Mouse (Mus musculus) granulocyte monocyte progenitor cell, adult 5-6 weeks (primary cell): ENCODE measurements at regions not wholly inside any gene's neighbourhood (a gene's known extent, or its start where the extent isn't known, plus 50 kb on each side); places are given as distances from the start of the nearest gene placed in this dataset.
A peak's percentile ranks its signal among the peaks of the same experiment; 100 is the strongest.

Experiments used
- ATAC-seq: replicated peaks from 2 replicates; pipeline ENCODE4 v1.8.0; 2016; ENCODE audit warnings: mild to moderate bottlenecking, moderate TSS enrichment, inconsistent platforms; ENCODE audit not compliant: poor library complexity, severe bottlenecking

- ATAC-seq = no peak
Observed at GRCm38 (mm10) chr2:72797002-72797718, 183.1 kb downstream of the Sp3 start.

- ATAC-seq = no peak
Observed at GRCm38 (mm10) chr2:72800696-72801095, 179.6 kb downstream of the Sp3 start.

- no peak for ATAC-seq
Observed at GRCm38 (mm10) chr2:72813282-72813974, 166.8 kb downstream of the Sp3 start.

GRCm38 (mm10) chr2:72825251-72825650, 155.0 kb downstream of the Sp3 start:
- no peak for ATAC-seq

- no peak for ATAC-seq
Observed at GRCm38 (mm10) chr2:72829139-72829538, 151.1 kb downstream of the Sp3 start.

- no peak for ATAC-seq
Observed at GRCm38 (mm10) chr2:72832770-72833169, 147.5 kb downstream of the Sp3 start.

GRCm38 (mm10) chr2:72838085-72838727, 142.0 kb downstream of the Sp3 start:
- ATAC-seq = peak; percentile 50

- no peak for ATAC-seq
Observed at GRCm38 (mm10) chr2:72839673-72840072, 140.6 kb downstream of the Sp3 start.

- no peak for ATAC-seq
Observed at GRCm38 (mm10) chr2:72841367-72841766, 138.9 kb downstream of the Sp3 start.

- no peak for ATAC-seq
Observed at GRCm38 (mm10) chr2:72843610-72844009, 136.6 kb downstream of the Sp3 start.

- ATAC-seq = no peak
Observed at GRCm38 (mm10) chr2:72849441-72850192, 130.6 kb downstream of the Sp3 start.

GRCm38 (mm10) chr2:72852509-72852908, 127.7 kb downstream of the Sp3 start:
- peak; percentile 99 for ATAC-seq

GRCm38 (mm10) chr2:72855276-72855970, 124.8 kb downstream of the Sp3 start:
- no peak for ATAC-seq

GRCm38 (mm10) chr2:72855971-72856755, 124.1 kb downstream of the Sp3 start:
- ATAC-seq = no peak

- ATAC-seq = no peak
Observed at GRCm38 (mm10) chr2:72857377-72857776, 122.9 kb downstream of the Sp3 start.

GRCm38 (mm10) chr2:72865462-72866365, 114.5 kb downstream of the Sp3 start:
- ATAC-seq = no peak

GRCm38 (mm10) chr2:72866366-72866688, 113.9 kb downstream of the Sp3 start:
- no peak for ATAC-seq

GRCm38 (mm10) chr2:72868173-72868572, 112.1 kb downstream of the Sp3 start:
- no peak for ATAC-seq

GRCm38 (mm10) chr2:72871836-72872235, 108.4 kb downstream of the Sp3 start:
- no peak for ATAC-seq
